Mouse (Mus musculus): Measurements from ENCODE around the gene Lrg1.

The Lrg1 gene

DNA sequence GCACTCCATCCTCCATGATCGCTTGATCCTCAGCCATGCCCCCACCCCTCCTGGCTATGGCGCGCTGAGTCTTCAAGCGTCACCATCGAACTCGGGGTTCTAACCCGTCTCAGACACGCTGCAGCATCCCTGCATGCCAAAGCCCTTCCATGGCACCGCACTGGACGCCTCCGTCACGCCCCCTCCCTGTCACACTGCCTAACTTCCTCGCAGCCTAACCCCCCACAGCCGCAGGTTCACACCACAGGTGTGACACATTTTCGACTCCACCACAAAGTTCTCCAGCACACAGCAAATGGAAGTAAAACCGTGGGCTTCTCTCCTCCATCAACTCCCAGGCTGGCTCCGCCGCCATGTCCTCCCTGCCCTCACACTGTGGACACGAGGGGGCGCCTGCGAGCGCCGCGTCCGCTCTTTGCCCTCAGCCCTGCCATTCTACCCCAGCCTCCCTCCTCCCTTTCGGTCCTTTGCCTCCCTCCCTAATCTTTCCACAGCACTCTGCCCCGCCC is 12.7 kb upstream of the Lrg1 start:
- DNase-seq, result peak; percentile 98

DNA sequence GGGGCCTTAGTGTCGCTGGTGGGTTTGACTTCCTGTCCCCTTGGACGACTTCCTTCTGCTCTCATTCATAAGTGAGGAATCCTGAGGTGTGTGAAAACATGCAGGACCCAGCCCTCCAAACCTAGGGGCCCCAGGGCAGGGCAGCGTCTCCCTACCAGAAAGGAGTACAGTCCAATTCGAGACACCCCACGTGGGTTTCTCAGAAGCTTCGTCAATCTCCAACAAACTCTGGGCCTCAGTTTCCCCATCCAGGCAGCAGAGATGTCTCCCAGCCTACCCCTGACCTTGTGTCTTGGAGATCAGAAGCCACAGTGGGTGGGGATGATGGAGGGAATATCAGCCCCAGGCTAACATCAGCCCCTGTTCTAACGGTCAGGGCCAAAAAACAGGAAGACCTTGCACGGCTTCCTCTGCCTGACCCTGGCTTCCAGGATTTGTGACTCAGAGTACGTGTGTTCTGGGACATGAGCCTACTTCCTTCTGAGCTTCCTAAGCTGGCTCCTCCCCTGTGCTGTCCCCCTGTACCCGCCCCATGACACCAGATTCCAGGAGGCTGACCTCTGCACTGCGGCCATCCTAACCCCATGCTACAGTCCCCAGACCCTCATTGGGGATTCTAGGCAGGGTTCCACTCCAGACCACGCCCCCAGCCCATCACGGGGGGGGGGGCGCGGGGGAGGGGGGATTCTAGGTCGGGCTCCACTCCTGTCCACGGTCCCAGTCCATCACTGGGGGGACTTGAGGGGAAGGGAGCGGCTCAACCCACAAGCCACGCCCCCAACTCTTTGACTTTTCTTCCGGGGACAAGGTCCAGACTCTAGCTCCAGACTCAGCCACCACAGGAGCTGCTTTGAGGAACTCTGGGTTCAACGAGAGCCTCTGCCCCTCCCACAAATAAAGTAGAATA is 11.9 kb upstream of the Lrg1 start:
- peak; percentile 100 for DNase-seq

DNA sequence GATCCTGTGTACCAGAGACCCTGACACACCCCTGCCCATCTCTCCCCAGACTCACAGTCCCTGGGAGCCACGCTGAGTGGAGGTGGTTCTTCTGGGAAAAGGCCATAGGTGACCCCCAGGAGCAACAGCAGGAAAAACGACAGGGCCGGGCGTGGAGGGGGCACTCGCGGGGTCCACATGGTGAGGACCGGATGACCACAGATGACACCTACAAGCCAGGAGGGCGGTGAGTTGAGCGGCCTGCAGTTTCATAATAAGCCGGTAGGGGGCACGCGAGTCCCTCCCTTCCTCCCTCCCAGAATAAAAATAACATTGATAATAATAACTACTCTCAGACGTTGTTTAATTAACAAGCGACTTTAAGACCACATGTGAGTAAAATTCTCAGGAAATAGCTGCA is 10.9 kb upstream of the Lrg1 start:
- DNase-seq, result peak; percentile 97

DNA sequence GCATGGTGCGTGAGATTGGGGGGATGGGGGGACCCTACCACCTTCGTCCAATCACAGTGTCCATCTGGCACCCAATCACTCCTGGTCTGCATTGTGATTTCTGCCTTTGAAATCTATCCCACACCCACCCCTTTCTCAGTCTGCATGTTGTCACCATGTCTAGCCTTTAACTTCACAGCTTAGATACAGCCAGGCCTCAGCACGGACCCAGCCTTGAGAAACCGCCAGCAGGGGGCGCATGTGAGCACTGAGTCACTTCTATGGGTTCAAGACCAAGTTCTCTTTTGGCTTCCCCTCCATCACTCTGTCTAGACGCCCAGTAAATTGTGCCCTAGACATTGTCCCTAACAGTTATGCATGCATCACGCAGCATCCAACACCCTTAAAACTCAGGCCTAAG is 10.0 kb upstream of the Lrg1 start:
- peak; percentile 96 for DNase-seq

DNA sequence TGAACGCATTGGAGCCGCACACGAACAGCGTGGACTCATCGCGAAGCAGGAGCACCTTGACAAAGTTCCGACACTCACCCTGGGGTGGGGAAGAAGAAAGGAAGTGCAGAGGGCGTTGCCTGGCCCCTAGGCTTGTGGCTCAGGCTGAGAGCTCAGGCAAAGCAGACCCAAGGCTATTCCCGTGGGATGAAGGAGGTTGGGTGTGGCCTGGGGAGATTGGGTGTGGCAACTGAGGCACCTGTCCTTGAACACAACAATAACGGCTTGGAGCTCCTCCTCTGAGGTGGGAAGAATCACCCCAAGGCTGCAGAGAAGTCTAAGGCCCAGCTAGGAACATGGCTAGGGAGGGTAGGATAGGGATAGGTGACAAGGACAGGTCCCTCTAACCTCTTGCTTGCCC is 9.3 kb upstream of the Lrg1 start:
- DNase-seq, result no peak

DNA sequence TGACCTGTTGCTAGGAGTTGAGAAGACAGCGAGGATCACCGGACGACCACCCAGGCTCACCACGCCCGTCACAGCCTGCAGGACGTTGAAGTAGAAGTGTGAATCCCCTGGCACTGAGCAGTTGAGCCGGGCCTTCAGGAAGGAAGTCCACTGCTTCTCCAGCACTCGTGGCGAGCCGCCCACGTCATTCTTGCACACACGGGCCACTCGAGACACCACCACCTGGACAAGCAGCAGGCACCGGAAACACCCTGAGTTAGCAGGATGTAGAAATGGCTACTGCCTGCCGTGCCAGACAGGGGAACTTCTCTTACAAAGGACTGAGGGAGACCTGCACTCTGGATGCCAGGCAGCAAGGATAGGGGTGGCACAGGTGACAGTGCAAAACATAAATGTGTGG is 6.4 kb upstream of the Lrg1 start:
- peak; percentile 92 for DNase-seq

DNA sequence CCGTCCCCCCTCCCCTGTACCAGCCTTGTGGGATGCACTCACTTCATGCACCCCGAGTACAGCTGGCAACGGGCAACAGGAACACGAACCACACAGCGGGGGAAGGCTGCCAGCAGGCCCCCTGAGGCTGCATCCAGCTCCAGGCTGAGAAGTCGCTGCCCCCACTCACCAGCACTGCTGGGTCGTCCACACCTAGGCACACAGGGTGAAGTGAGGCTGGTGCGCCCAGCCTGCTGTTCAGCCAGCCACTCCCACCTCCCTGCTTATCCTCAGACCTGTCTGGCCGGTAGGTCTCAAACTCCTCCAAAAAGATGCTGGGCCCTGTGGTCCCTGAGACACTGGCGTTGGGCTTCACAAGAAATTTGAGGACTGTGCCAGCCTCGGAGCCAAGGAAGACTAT is 4.4 kb upstream of the Lrg1 start:
- DNase-seq, result peak; percentile 92

DNA sequence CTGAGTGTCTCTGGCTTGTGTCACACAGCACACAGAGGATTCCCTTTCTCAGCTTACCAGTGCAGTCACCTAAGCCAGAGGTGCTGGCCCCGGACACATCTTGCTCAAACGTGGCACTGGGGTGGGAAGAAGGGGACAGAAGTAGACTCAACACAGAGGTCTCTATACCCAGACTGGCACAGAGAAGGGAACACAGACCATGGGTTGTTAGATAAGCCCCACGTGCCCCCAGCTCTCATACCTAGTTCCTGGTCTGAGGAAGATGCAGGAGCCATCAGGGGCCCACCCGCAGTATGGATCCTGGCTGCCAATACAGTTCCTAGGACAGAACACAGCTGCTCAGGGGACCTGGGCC is 3.5 kb upstream of the Lrg1 start:
- DNase-seq, result peak; percentile 90

DNA sequence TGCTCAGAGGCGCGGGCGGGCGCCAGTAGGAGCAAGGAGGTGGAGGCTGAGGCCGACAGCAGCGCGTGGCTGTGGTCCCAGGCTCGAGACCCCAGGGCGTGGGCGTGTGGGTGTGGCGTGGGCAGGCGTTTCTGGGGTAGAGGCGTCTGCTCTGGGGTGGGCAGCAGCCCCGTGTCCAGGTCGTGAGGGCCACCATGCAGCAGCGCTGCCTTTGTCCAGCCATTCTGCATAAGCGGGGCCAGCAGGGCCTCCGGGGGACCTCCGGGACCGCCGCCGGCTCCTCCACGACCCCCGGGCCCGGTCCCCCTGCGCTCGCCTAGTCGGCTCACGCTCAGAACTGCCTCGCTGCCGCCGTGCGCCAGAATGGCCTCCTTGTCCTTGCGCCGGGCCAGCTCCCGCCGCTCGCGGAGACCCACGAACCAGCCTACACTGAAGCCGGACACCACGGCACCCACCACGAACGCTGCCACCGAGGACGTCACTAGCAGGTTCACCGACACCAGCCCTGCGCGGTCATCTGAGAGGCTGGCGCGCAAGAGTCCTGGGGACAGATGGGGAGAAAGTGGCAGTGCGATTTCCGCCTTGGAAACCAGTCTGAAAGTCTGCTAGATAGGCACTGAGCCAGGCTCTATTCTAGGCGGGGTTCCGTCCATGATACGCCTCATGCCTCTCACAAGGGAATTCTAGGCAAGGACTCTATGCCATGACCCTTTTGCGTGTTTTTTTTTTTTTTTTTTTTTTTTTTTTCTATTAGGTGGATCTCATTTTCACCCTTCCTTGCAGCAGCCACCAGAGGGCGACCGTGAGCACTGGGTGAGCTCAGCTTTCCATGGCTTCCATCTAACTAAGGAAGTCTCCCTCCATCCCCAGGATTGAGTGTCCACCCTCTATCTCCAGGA is 2.8 kb upstream of the Lrg1 start:
- DNase-seq, result peak; percentile 98

DNA sequence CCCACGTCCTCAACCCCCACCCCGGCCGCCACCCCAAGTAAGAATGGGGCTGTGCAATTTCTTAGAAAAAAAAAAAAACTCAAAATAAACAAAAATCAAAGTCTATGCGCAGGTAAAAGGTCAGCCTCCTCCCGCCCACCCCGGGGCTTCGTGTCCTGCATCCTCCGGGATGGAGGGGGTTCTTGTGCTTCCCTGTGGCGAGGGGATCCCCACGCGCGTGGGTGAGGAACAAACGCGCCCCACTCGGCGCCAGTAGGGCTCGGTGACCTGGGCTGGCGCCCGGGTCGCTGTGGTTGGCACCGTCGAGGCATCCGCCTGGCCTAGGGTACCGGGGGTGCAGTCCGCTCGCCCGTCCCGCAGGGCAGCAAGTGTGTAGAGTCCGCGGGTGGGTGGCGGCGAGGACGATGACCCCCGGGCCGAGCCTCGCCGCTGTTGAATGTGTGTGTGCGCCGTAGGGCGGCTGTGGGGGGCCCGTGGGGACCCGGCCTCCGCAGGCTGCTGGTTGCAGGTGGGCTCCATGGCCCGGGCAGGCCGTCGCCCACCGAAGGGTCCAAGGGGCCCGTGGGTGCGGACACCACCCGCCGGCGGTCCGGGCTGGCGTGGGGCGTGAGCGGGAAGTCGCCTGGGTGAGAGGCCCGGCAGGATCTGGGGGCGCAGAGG is 2.0 kb upstream of the Lrg1 start:
- peak; percentile 93 for DNase-seq

DNA sequence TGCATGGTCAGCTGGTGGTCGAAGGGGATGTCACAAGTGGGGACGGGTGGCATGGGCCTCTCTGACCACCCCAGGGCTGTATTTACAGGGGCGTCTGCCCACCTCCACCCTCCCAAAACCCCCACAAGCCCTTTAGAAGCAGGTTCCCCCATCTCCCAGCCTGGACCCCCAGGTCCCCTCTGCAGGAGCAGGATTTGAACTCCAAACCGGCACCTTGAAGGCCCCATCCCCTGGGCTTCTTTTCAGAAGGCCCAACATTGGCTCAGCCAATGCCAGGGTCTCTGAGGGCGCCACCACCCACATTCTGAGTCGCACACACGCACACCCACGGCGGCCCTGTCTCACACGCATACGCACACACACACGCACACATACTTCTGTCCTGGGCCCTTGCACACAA is 1.4 kb upstream of the Lrg1 start:
- DNase-seq, result peak; percentile 91

DNA sequence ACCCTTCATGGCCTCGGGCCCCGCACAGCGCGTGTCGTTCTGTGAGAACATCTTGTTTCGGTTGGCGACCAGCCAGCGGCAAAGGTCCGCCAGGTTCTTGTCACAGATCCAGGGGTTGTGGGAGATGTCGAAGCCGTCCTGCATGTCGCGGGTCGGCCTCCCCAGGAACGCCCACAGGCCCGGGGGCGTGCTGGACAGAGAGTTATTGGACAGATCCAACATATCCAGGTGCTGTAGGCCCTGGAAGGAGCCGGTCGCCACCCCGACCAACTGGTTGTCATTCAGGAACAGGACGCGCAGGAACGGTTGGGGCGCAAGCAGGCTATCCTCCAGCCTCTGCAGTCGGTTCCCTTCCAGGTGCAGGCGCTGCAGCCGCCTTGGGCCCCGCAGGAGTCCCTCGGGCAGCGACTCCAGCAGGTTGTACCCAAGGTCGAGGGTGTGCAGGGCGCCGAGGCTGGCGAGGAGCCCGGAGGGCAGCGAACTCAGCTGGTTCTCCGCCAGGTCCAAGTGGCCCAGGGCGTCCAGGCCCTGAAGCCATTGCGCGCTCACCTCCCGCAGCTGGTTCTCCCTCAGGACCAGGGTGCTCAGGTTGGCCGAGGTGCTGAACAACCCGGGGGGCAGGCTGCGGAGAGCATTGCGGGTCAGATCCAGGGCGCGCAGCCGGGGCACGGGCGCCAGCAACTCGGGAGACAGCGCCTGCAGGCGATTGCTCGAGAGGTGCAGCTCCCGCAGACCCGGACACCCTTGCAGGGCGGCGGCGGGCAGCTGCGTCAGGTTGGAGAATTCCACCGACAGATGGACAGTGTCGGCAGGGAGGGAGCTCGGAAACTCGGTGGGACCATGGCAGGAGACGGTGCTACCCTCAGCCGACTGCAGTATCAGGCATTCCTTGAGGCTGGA is 1.6 kb downstream of the Lrg1 start:
- DNase-seq, result peak; percentile 98

DNA sequence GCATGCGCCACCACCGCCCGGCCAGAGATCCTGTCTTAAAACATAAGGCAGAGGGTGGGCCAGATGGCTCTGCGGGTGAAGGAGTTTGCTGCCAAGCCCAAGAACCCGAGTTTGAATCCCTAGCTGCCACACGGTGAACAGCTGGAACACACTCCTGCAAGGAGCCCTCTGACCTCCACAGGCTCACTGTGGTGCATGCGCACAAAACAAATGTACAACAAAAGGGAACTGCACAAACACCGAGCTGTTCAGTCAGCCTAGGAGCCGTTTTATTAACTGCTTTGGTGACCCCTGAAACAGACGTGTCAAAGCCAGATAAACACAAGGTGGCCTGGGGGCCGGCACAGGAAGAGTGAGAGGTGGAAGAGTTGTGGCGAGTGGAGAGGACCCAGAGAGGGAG is 2.4 kb downstream of the Lrg1 start:
- no peak for DNase-seq

DNA sequence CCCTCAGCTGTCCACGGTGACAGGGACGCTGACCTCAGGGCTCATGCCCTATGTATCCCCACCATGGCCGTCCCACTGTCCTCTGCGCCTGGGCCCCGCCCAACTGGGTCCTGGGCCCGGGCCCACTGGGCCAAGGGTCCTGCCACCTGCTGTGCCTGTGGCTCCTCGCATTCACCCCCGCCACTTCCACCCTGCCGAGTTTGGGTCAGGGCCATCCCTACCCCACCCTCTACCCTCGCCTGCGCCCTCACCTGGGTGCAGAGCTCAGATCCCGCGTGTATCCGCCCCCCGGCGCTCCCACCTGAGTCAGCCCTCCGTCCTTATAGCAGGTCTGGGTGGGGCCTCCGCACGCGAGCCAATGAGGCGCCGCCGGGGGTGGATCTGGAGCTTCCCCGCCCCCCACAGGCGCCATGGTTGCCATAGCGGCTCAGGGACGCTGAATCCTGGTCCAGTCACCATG is 4.5 kb downstream of the Lrg1 start, which contains the start of gene Plin5:
TSS of gene Plin5 (minus strand) at position 346 of the 460 bp plus-strand sequence.
- peak; percentile 99 for DNase-seq

DNA sequence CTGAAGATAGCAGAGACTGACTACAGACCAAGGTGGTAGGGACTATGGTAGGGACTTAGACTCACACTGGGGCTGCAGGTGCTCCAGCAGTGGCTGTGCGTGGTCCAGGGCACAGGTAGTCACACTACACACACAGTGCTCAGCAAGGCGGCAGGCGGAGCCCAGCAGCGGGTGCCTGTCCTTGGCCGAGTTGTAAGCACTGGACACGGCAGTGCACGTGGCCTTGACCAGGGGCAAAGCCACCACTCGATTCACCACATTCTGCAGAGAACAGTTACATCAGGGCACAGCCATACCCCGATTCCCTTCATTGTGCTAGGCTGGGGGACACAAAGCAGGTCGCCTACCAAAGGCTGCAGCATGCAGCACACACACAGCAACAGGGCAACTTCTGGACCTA is 5.6 kb downstream of the Lrg1 start:
- DNase-seq, result peak; percentile 92

DNA sequence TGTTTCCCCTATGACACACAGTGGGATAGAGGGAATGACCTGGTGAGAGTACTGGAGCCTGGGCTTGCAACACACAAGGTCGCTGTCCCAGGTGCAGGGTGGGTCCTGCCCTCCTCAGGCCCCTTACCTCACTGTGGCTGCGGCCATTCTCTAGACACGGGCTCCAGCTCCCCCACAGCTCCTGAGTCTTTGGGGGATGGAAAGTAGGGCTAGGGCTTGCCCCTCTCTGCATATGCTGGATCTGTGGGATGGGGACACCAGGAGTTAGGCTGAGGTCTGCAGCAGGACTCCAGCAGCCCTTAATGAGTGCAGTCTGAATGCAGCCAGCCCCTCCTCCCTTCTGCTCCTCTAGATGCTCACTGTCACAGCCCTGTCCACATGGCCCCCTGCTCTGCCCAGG is 9.1 kb downstream of the Lrg1 start:
- peak; percentile 90 for DNase-seq

DNA sequence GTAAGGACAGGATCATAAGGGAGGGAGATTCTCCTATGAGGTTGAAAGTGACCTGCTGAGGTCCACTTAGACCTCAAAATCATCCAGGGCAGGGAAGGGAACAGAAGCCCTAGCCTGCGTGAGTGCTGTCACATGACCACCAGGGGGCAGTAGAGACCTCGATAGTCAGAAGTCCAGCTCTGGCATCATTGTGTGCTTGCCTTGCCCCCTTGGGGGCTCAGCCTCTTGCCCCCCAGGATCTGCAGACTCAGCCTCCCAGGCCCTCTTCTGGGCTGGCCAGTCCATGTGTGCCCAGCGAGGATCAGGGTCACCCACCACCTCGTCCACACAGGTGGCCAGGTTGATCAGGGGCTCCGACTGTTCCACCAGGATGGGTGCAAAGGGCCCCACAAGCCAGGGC is 9.9 kb downstream of the Lrg1 start:
- DNase-seq, result peak; percentile 96

DNA sequence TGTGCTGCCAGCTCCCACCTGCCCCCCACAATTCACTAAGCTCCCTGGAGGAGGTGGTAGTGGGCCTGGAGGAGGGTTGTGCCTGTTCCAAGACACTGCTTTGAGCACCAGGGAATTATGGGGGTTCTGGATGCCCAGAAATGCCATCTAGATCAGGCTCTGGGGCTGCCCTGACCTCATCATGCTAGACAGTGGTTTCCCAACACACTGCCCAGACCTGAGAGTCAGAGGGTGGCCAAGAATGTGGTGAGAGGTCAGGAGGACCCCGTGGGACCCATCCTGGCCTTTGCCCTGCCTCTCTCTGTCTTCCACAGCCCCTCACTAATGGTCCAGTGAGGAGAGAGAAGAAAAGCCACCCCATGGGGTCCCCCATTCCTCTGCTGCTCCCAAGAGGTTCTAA is 10.8 kb downstream of the Lrg1 start:
- DNase-seq, result peak; percentile 95

DNA sequence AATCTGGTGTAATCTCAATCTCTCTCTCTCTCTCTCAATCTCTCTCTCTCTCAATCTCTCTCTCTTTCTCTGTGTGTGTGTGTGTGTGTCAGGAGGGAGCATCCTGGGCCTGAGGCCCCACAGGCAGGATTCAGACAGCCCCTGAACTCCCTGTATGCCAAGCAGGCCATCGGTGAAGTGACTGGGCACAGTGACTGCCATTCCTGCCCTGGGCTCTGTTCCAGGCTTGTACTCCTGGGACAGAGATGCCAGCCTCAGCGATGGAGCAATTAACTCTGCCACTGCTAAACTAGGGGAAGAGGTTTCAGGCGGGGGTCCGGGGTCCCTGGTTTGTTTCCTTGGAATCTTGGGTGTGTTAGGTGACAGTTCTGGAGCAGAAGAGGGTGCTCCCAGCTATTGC is 11.2 kb downstream of the Lrg1 start:
- peak; percentile 96 for DNase-seq

DNA sequence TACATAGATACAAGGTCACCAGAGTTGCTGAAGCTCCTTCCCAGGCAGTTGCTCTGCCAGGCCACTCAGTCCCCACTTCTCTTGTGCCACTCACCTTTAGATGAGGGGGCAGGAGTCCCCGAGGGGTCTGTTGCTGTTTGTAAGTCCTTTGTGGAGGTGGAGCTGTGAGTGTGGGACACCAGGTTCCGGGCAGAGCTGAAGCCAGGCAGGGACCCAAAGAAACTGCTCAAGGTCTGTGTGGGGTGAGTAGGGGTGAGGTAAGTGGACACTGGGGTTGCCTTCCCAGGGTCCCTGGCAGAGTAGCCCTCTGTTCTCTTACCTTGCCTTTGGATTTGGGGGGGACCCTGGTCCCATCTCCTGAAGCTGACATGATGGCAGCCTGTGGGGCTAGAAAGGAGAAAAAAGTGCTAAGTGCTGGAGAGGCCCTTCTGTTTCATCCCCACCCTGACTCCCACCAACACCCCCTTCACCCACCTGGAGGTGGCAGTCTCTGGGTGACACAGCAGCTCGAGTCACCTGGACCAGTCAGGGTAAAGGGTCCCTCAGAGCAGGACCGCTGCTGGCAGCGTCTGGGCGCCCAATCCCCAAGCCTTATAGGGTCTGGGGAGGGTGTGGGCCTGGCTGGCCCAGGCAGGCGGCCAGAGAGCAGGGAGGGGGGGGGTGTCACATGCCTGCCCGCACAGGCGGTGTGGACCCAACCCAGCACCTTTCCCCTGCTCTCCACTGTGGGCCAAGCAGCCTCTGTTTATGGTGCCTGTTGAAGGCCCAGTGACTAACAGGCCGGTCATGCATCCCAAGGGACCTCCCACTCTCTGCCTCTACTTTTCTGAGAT is 12.4 kb downstream of the Lrg1 start, which contains the start of gene Plin4:
TSS of gene Plin4 (minus strand) at position 585 of the 833 bp plus-strand sequence.
- DNase-seq, result peak; percentile 99

All from heart, adult 11 months (tissue).